Comparison of ENCODE assay signal across 26 mouse cellular contexts in the genomic region with DNA sequence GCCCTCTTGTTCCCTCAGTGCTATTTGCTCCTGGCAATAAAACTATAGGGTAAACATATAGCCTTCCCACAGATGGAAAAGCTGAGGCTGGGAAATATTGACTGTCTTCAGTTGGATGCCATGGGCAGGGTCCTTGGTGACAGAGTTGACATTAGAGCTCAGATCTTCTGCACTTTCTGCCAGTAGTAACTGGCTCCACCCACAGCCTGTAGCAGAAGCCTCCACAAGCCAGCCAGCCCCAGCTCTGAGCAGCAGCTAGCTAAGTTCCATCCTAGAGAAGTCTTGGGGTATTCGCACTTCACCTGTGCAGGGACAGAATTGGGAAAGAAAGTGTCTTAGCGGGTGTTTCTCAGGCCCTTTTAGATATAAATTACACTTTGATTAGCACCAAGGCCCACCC.
DNase-seq lines count a peak whose midpoint lies in the region; ATAC-seq lines count a peak whose summit lies in the region.
"Had no signal": no experiment of that assay in that cellular context is flagged by ENCODE, and none has a peak within 500 bp of the region (broad histone marks: within the 10 kb centered on the region; RNA-seq: fewer than 3 reads in every experiment).

No protein-coding gene starts in this region.

- no peaks in the 10 kb centered on the region for H3K9me3 ChIP-seq in hindbrain, embryonic 13.5 days
- H3K9me3 ChIP-seq in hindbrain, embryonic 12.5 days (replicated peaks), result no peaks in the 10 kb centered on the region
- H3K9me3 ChIP-seq: embryonic facial prominence, embryonic 10.5 days; embryonic facial prominence, embryonic 13.5 days; forebrain, embryonic 13.5 days; heart, embryonic 10.5 days had no signal

- DNase-seq in adrenal gland, postnatal 14 days, result peak; percentile 27
- DNase-seq in adrenal gland, adult 8-10 months, result no peak
- DNase-seq in adrenal gland, postnatal 36 days, result peak; percentile 32 to 40
- DNase-seq in gastrocnemius, postnatal 4 days (ENCODE audit: low spot score in 2 of 2), result no peak
- DNase-seq: cerebellum, adult 11-12 months; cerebellum, adult 8-10 months; cerebellum, postnatal 10 days; cerebellum, postnatal 36 days; embryo, embryonic 11 days; forebrain, postnatal 0 days; gastrocnemius, adult 2 months; gastrocnemius, postnatal 14 days; heart, adult 2 months; kidney, adult 18-20 months had no signal

- H3K4me3 ChIP-seq in hindbrain, embryonic 13.5 days, result no peak overlapping the region
- H3K4me3 ChIP-seq in hindbrain, embryonic 12.5 days, result no peak overlapping the region
- H3K4me3 ChIP-seq: embryonic facial prominence, embryonic 10.5 days; embryonic facial prominence, embryonic 13.5 days; erythroblast, embryonic 14.5 days; forebrain, embryonic 13.5 days; gastrocnemius, adult 2 months; heart, adult 2 months; heart, embryonic 10.5 days had no signal

- H3K27ac ChIP-seq in hindbrain, embryonic 13.5 days, result peak overlapping the region; percentile 30; the same call in 1 of the 2 replicates
- no peak overlapping the region for H3K27ac ChIP-seq in hindbrain, embryonic 12.5 days
- H3K27ac ChIP-seq: embryonic facial prominence, embryonic 10.5 days; embryonic facial prominence, embryonic 13.5 days; forebrain, embryonic 13.5 days; gastrocnemius, adult 2 months; heart, adult 2 months; heart, embryonic 10.5 days; hindbrain, embryonic 14.5 days; hindbrain, postnatal 0 days had no signal

- 92% methylated on average over 2 of the region's 2 CpGs for WGBS in hindbrain, embryonic 13.5 days
- 96% methylated on average over 2 of the region's 2 CpGs for WGBS in hindbrain, embryonic 12.5 days

- no peaks in the 10 kb centered on the region for H3K27me3 ChIP-seq in hindbrain, embryonic 13.5 days
- no peaks in the 10 kb centered on the region for H3K27me3 ChIP-seq in hindbrain, embryonic 12.5 days
- H3K27me3 ChIP-seq: embryonic facial prominence, embryonic 13.5 days; forebrain, embryonic 13.5 days had no signal

- peaks cover 6% of the 10 kb centered on the region; the same call in 1 of the 2 replicates for H3K4me1 ChIP-seq in hindbrain, embryonic 13.5 days (replicated peaks)
- H3K4me1 ChIP-seq in hindbrain, embryonic 12.5 days, result no peaks in the 10 kb centered on the region
- H3K4me1 ChIP-seq: embryonic facial prominence, embryonic 13.5 days; heart, embryonic 10.5 days had no signal

- ATAC-seq in hindbrain, embryonic 13.5 days (ENCODE audit: low FRiP score), result 0 out of 2 replicates have a peak, but pooled peaks have one; percentile 21
- ATAC-seq in hindbrain, embryonic 12.5 days (ENCODE audit: low FRiP score), result no peak
- ATAC-seq: CD4-positive, CD25-positive, alpha-beta regulatory T cell, adult 4 months; forebrain, embryonic 13.5 days; forebrain, postnatal 0 days; hindbrain, postnatal 0 days; inflammation-experienced regulatory T-cells, adult 6 months; intestine, embryonic 16.5 days had no signal

- H3K4me2 ChIP-seq in hindbrain, embryonic 13.5 days, result no peak overlapping the region
- H3K4me2 ChIP-seq in hindbrain, embryonic 12.5 days (replicated peaks), result no peak overlapping the region
- H3K4me2 ChIP-seq: embryonic facial prominence, embryonic 13.5 days; forebrain, embryonic 13.5 days; hindbrain, embryonic 14.5 days had no signal

- H3K36me3 ChIP-seq in hindbrain, embryonic 13.5 days, result no peaks in the 10 kb centered on the region
- no peaks in the 10 kb centered on the region for H3K36me3 ChIP-seq in hindbrain, embryonic 12.5 days
- H3K36me3 ChIP-seq: embryonic facial prominence, embryonic 10.5 days; embryonic facial prominence, embryonic 13.5 days; heart, embryonic 10.5 days had no signal

- no peak overlapping the region for H3K9ac ChIP-seq in hindbrain, embryonic 13.5 days
- no peak overlapping the region for H3K9ac ChIP-seq in hindbrain, embryonic 12.5 days
- H3K9ac ChIP-seq: embryonic facial prominence, embryonic 13.5 days; forebrain, embryonic 13.5 days; forebrain, postnatal 0 days; hindbrain, embryonic 14.5 days had no signal

Comparison
In these comparisons a context has a peak if more than half of its experiments do, and no peak if none do; other contexts are left out.
1. DNase-seq: peak in adrenal gland, postnatal 14 days (single experiment) and adrenal gland, postnatal 36 days (2 of 2); none in adrenal gland, adult 8-10 months (single experiment) and gastrocnemius, postnatal 4 days (0 of 2).